Mouse (Mus musculus): ENCODE data around the gene Slc35b2.

The Slc35b2 gene

GRCm38 (mm10) chr17:45545278-45545961 is 18.3 kb upstream of the Slc35b2 start:
- peak; percentile 64 for DNase-seq

DNA sequence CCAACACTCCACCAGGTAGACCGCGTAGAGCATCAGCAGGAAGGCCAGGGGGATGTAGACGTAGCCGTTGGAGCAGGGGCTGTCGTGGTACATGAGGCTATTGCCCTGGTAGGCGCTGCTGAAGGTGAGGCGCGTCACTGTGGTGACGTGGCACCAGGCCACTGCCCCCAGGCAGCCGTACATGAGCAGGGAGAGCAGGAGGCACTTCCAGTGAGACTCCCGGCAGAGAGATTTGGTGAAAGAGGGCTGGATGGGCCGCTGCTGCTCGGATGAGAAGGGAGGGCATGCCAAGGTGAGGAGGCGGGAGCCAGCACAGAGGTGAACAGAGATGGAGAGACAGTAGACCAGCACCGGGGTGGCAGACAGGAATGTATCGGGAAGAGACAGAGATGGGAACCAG is 16.7 kb upstream of the Slc35b2 start:
- DNase-seq = peak; percentile 71

- peak; percentile 62 for DNase-seq
These were observed 16.0 kb upstream of the Slc35b2 start for GRCm38 (mm10) chr17:45547461-45548190.

DNA sequence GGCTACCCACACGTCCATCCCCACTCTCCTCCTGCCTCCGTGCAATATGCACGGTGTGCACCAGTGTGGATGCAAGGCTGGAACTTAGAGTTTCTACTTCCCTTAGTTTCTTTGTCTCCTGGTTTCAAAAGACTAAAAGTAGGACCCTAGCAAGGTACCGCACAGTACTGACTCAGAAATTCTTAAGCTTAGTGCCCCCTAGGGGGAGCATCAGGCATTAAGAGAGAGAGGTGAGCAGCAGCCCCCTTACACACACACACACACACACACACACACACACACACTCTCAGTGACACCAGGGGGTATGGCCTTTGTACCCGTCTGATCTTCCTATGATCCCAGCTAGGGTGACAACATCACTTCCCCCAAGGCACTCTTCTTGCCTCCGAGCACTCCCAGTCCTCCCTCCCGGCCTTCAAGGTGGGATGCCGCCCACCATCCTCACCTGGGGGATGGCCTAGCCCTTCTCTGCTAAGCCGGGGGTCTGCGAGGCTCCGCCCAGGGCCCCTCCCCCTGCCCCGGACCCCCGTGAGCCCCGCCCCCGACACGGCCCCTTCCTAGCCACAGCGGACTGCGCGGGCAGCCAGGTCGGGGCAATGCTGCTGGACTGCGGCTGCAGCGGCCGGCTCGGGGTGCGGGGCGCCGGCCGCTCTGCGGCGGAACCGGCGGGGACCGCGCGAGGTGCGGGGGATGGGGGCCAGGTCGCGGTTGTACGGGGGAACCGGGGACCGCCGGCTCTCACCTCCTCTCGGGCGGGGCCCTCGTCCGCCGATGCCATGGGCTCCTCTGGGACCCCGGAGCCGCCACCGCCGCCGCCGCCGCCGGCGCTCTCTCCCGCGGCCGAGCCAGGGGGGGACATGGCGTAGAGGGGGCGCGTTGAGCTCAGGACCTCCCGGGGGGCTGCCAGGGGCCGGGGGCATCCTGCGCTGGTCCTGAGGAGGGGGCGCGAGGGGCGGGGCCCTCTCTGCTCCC is 14.8 kb upstream of the Slc35b2 start:
- peak; percentile 80 for DNase-seq

GRCm38 (mm10) chr17:45549617-45550181 is 14.0 kb upstream of the Slc35b2 start, which contains the start of gene Tmem151b:
TSS of gene Tmem151b (minus strand) at chr17:45549677.
- DNase-seq = peak; percentile 75

GRCm38 (mm10) chr17:45550253-45550652 is 13.4 kb upstream of the Slc35b2 start:
- DNase-seq = peak; percentile 52

DNA sequence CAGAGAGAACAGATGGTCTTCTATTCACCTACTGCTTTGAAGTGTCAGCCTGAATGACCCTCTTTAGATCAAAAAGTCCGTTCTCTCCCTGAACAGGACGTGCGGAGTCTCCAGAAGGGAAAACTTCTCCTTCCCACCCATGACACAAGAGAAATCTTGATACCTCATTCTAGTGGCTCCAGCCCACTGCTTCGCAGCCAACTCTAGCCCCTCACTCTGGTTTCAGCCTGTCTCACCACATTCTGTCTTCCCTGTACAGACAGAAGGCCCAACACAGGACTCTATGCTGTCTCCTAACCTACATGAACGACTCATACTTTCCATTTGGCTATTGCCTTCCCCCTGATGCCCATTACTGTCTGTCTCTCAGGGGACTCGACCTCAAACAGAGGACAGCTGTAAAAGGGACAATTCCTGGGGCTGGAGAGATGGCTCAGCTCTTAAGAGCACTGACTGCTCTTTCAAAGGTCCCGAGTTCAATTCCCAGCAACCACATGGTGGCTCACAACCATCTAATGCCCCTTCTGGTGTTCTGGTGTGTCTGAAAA is 12.4 kb upstream of the Slc35b2 start:
- no peak for DNase-seq

DNA sequence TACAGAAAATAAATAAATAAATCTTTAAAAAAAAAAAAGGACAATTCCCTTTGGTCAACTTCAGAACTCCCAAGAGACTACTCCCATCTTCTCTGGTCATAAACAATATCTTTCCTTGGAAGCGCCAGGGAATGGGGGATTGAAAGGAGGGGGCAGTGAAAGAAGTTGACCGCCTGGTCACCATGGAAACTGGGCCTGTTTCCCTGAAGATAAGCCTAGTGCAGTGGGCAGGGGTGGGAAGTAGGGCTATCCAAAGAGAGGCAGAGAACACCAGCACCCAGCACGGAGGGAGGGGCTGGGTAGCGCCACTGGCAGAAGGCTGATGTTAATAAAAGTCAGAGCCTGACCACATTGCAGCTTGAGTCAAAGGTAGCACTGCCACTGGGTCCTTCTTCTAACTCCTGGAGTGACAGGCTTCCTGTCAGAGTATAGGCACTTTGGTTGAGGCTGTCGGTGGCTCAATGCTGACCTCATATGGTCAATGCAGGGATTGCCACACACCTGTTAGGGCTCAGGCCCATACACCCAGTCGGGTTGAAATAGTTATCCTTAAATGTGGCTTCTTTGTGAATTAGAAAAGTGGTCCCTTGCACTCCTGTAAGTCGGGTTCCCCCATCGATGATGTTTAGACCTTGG is 11.7 kb upstream of the Slc35b2 start:
- peak; percentile 89 for DNase-seq

DNA sequence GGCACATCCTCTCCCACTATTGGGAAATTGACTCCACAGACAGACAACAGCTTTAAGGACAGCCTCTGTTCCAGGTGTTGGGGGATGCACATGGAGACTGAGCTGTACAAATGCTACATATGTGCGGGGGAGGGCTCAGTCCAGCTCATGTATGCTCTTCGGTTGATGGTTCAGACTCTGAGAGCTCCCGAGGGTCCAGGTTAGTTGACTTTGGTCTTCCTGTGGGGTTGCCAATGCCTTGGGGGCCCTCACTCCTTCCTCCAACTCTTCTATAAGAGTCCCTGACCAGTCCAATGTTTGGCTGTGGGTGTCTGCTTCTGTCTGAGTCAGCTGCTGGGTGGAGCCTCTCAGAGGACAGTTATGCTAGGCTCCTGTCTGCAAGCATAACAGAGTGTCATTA is 10.6 kb upstream of the Slc35b2 start:
- DNase-seq = no peak

DNA sequence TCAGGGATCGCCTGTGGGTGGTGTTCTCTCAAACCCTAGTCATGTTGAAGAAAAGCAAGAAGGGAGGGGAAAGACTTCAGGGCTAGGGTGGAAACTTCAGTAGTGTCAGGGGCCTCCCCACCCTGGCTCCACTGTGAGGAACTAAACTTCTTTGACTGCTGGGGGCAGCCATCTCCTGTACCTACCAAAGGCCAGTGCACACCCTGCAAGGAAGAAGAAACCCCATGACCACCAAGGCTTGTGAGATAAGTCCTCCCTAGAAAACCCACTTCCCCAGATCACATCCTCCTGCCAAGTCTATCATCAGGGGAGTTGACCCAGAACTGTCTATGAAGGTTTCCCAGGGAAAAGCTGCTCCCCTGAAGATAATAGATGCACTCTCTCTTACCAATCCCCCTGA is 9.3 kb upstream of the Slc35b2 start:
- no peak for DNase-seq

DNA sequence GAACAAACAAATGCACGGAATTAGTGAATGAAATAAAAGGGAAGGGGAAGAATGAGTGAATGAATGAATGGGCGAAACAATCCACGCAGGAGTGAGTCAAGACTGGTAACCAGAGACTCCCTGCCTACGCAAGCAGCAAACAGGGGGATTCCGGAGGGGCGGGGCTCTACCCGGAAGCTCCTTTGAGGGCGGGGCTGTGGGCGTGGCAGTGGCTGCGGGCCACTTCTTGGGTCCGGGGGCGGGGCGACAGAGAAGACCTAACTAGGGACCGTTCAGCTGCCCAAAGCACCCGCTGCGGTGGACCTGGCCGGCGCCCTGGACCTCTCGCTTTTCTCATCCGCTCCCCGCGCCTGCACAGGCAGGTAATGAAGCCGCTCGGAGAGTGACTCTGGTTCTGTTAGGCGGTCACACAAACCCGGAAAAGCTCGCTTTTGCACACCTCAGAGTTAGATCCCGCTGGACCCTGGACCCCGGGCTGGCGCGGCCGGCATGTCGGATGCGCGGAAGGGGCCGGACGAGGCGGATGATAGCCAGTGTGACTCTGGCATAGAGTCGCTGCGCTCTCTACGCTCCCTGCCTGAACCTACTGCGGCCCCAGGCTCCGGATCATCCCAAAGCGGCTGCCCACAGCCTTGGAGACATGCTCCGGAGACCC is 8.1 kb upstream of the Slc35b2 start, which contains the start of gene Nfkbie:
TSS of gene Nfkbie (plus strand) at position 252 of the 655 bp plus-strand sequence.
- DNase-seq = peak; percentile 93

- DNase-seq = no peak
These were observed 7.6 kb upstream of the Slc35b2 start for GRCm38 (mm10) chr17:45556107-45556489.

- DNase-seq = no peak
These were observed 7.0 kb upstream of the Slc35b2 start for GRCm38 (mm10) chr17:45556514-45557245.

- no peak for DNase-seq
These were observed 6.3 kb upstream of the Slc35b2 start for GRCm38 (mm10) chr17:45557246-45557824.

GRCm38 (mm10) chr17:45557998-45558862 is 5.4 kb upstream of the Slc35b2 start:
- DNase-seq = no peak

DNA sequence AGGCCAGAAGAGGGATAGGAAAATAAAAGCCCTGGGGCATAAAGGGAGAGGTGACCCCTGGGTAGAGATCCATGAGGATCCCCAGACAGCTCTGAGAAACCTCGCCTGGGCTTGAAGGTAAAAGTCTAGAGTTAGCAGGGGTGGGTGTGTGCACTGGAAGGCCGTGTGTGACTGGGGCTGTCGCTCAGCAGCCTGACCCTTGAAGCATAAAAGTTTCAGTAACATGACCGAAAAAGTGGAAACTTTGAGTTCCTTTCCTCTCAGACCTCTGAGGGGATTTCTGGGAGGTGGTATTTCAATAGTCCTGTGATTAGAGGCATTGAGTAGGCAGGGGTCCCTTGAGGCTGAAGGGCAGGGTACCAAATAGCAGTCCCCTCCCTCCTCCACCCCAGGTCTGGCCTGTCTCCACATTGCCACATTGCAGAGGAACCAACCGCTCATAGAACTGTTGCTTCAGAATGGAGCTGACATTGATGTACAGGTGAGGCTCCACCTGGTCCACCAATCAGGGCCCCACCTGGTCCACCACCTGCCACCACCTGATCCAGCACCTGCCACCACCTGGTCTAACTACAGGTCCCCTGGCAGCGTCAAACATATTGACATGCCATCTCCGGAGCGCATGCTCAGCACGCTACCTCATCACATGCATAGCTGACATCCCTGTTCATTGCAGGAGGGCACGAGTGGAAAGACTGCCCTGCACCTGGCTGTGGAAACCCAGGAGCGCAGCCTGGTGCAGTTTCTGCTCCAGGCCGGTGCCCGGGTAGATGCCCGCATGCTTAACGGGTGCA is 3.7 kb upstream of the Slc35b2 start:
- peak; percentile 57 for DNase-seq

DNA sequence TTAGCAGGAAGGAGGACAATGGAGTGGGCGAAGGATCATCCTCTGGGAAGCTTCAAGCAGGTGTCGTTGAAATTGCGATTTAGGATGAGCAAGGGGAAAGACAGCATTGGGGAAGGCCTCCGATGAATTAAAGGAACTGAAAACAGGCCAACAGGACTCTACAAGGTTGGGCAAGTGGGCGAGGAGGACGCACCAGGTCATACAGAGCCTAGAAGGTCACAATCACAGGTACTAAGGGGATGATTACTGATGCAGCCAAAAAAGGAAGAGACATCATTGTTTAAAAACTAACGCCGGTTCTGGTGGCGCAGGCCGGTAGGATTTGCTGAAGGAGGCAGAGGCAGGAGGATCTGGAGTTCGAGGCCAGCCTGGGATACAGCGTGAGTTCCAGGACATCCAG is 458 bp upstream of the Slc35b2 start:
- DNase-seq = no peak

DNA sequence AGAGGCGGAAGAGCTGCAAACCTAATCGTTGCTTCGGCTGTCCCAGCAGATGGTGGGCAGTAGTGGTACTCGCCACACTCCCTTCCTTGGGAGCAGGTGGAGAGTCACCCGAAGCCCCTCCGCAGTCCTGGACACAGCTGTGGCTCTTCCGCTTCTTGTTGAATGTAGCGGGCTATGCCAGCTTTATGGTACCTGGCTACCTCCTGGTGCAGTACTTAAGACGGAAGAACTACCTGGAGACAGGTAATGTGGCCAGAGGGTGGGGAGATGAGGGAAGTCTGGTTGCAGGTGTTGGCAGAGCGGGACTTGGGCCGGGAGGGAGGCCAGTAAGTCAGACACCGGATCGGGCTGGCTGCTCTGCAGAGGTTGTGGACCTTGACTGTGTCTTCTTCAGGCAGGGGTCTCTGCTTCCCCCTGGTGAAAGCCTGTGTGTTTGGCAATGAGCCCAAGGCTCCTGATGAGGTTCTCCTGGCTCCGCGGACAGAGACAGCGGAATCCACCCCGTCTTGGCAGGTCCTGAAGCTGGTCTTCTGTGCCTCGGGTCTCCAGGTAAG is 934 bp downstream of the Slc35b2 start:
- no peak for DNase-seq
